Mouse (Mus musculus): Measurements from ENCODE around the gene Tom1l2.

Gene Tom1l2

GRCm38 (mm10) chr11:60229821-60230220, 122.9 kb downstream of the Tom1l2 start:
- DNase-seq = no peak

GRCm38 (mm10) chr11:60228525-60228924, 124.2 kb downstream of the Tom1l2 start:
- no peak for DNase-seq

GRCm38 (mm10) chr11:60225874-60226273, 126.8 kb downstream of the Tom1l2 start:
- no peak for DNase-seq

- no peak for DNase-seq
These were observed 128.0 kb downstream of the Tom1l2 start for GRCm38 (mm10) chr11:60224676-60225075.

- DNase-seq = peak; percentile 77
These were observed 130.1 kb downstream of the Tom1l2 start, which contains the start of gene Srebf1 for GRCm38 (mm10) chr11:60222469-60223236. Gene Srebf1, minus strand, starts transcription at chr11:60222581.

GRCm38 (mm10) chr11:60222085-60222468, 130.6 kb downstream of the Tom1l2 start:
- no peak for DNase-seq

- DNase-seq = no peak
These were observed 131.3 kb downstream of the Tom1l2 start for GRCm38 (mm10) chr11:60221425-60221824.

- peak; percentile 87 for DNase-seq
These were observed 132.4 kb downstream of the Tom1l2 start for GRCm38 (mm10) chr11:60220291-60220804.

GRCm38 (mm10) chr11:60219609-60220008, 133.1 kb downstream of the Tom1l2 start:
- no peak for DNase-seq

- no peak for DNase-seq
These were observed 135.2 kb downstream of the Tom1l2 start for GRCm38 (mm10) chr11:60217467-60217866.

- DNase-seq = no peak
These were observed 136.0 kb downstream of the Tom1l2 start for GRCm38 (mm10) chr11:60216671-60217070.

GRCm38 (mm10) chr11:60213266-60213665, 139.4 kb downstream of the Tom1l2 start:
- DNase-seq = no peak

- peak; percentile 41 for DNase-seq
These were observed 140.9 kb downstream of the Tom1l2 start for GRCm38 (mm10) chr11:60211761-60212160.

- peak; percentile 51 for DNase-seq
These were observed 141.6 kb downstream of the Tom1l2 start for GRCm38 (mm10) chr11:60211152-60211551.

GRCm38 (mm10) chr11:60210305-60210724, 142.4 kb downstream of the Tom1l2 start:
- DNase-seq = peak; percentile 87

- DNase-seq = no peak
These were observed 142.8 kb downstream of the Tom1l2 start for GRCm38 (mm10) chr11:60209933-60210249.

GRCm38 (mm10) chr11:60209217-60209932, 143.3 kb downstream of the Tom1l2 start:
- DNase-seq = peak; percentile 93

GRCm38 (mm10) chr11:60208712-60209111, 144.0 kb downstream of the Tom1l2 start:
- no peak for DNase-seq

GRCm38 (mm10) chr11:60208201-60208600, 144.5 kb downstream of the Tom1l2 start:
- DNase-seq = no peak

- peak; percentile 46 for DNase-seq
These were observed 146.5 kb downstream of the Tom1l2 start for GRCm38 (mm10) chr11:60206207-60206606.

GRCm38 (mm10) chr11:60205026-60205425, 147.7 kb downstream of the Tom1l2 start:
- no peak for DNase-seq

GRCm38 (mm10) chr11:60202710-60203638, 149.7 kb downstream of the Tom1l2 start:
- DNase-seq = peak; percentile 78

- no peak for DNase-seq
These were observed 152.3 kb downstream of the Tom1l2 start for GRCm38 (mm10) chr11:60200384-60200783.

Measured in cerebellum, adult 9-11 months (tissue).